12 mouse cellular contexts compared by ENCODE assay signal in genomic region chr2:80430357-80431053, GRCm38 (mm10). TPM values are rescaled to one million over a fixed set of nuclear protein-coding genes. Genes with fewer than 3 reads are reported as not detected.
"Had no signal": no experiment of that assay in that cellular context is flagged by ENCODE, and none has a peak within 500 bp of the region (broad histone marks: within the 10 kb centered on the region; RNA-seq: fewer than 3 reads in every experiment).

No protein-coding gene starts in this region.

- H3K9me3 ChIP-seq: limb, embryonic 10.5 days; liver, embryonic 15.5 days; midbrain, embryonic 12.5 days; stomach, embryonic 15.5 days had no signal

- DNase-seq: kidney, postnatal 4 days; lung, adult 2 months; lung, postnatal 4 days; right cerebral cortex, postnatal 14 days; thymus, adult 2 months; thymus, postnatal 25 days had no signal

- H3K9ac ChIP-seq: liver, embryonic 15.5 days; midbrain, embryonic 12.5 days; stomach, embryonic 15.5 days had no signal

- H3K4me3 ChIP-seq: limb, embryonic 10.5 days; liver, embryonic 15.5 days; midbrain, embryonic 12.5 days; stomach, embryonic 15.5 days had no signal

- H3K4me1 ChIP-seq: liver, embryonic 15.5 days; midbrain, embryonic 12.5 days; stomach, embryonic 15.5 days had no signal

- H3K36me3 ChIP-seq: liver, embryonic 15.5 days; midbrain, embryonic 12.5 days; stomach, embryonic 15.5 days had no signal

- H3K27ac ChIP-seq: limb, embryonic 10.5 days; liver, embryonic 15.5 days; midbrain, embryonic 12.5 days; stomach, embryonic 15.5 days had no signal

- H3K27me3 ChIP-seq: liver, embryonic 15.5 days; midbrain, embryonic 12.5 days; stomach, embryonic 15.5 days had no signal

- H3K4me2 ChIP-seq: liver, embryonic 11.5 days; liver, embryonic 15.5 days; midbrain, embryonic 12.5 days; stomach, embryonic 15.5 days had no signal

RNA-seq across cellular contexts. Expression of gene Frzb, which starts 16.9 kb away (rescaled TPM):
- total RNA-seq: megakaryocyte-erythroid progenitor cell, adult 5-6 weeks had no signal
